Mouse (Mus musculus): ENCODE data around the gene Cpeb2.

The Cpeb2 gene

GRCm38 (mm10) chr5:43232480-43233315 is at the start of gene Cpeb2:
Cpeb2 (plus strand) TSS chr5:43233170.
- in situ Hi-C loops (cut with MboI; ENCODE audit: low sequenced_read_pairs), result no loop called here

- in situ Hi-C loops (cut with MboI; ENCODE audit: low sequenced_read_pairs), result no loop called here
These were observed 49.4 kb upstream of the Cpeb2 start for GRCm38 (mm10) chr5:43183556-43183955.

GRCm38 (mm10) chr5:43184834-43185233 is 48.1 kb upstream of the Cpeb2 start:
- in situ Hi-C loops (cut with MboI; ENCODE audit: low sequenced_read_pairs), result no loop called here

- in situ Hi-C loops (cut with MboI; ENCODE audit: low sequenced_read_pairs), result no loop called here
These were observed 47.5 kb upstream of the Cpeb2 start for GRCm38 (mm10) chr5:43185478-43185877.

DNA sequence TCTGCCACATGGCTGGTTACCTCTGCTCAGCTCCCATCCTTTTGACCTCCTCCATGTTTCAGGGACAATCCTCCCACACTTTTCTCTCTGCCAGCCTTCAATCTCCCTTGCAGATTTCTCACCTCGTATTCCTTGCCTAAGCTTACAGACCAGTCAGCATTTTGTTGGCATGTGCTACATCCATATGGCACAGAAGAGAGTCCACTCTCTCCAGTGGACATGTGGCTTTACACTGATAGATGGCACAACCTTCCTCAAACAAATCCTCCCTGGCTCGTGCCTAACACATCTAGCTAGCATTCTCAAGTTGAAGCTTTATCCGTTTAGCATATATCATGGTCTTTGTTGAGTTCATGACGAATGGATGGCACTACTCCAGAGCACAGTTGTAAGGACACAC is 32.3 kb upstream of the Cpeb2 start:
- in situ Hi-C loops (cut with MboI; ENCODE audit: low sequenced_read_pairs), result no loop called here

- in situ Hi-C loops (cut with MboI; ENCODE audit: low sequenced_read_pairs), result no loop called here
These were observed 26.4 kb upstream of the Cpeb2 start for GRCm38 (mm10) chr5:43206495-43207053.

DNA sequence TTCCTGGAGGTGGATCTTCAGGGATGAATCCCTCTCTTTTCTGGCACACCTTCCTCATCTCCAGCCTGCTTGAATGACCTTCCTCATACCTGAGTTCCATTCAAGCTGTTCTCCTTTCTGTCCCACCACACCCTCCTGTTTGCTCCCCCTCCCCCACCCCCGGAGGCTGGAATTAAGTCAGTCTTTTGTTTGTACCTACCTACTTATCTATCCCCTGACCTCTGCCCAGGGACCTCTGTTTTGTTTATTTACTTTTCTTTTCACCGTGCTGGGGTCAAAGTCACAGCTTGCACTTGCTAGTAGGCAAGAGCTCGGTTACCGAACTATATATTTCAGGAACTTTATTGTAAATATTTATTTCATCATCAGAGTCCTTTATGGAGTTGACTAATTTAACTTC is 15.5 kb upstream of the Cpeb2 start:
- in situ Hi-C loops (cut with MboI; ENCODE audit: low sequenced_read_pairs), result no loop called here

GRCm38 (mm10) chr5:43217987-43218846 is 14.8 kb upstream of the Cpeb2 start:
- in situ Hi-C loops (cut with MboI; ENCODE audit: low sequenced_read_pairs), result no loop called here

GRCm38 (mm10) chr5:43218847-43219132 is 14.2 kb upstream of the Cpeb2 start:
- in situ Hi-C loops (cut with MboI; ENCODE audit: low sequenced_read_pairs), result no loop called here

DNA sequence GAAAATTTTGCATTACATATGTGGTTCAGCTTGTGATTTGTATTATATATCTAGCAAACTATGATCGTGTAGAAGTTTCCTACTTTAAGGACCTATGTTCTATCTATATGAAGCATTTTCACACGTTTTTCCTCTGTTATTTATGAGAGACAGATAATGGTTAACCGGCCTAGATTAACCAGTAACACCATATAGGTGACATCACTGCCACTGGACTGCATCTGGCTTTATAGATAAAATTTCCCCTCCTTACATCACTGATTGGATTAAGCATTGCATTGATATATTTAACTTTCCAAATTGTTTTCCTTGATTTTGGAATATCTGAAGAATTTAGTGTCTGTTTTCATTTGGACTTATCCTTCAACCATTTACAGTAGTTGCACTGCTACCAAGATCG is 9.6 kb upstream of the Cpeb2 start:
- in situ Hi-C loops (cut with MboI; ENCODE audit: low sequenced_read_pairs), result no loop called here

- in situ Hi-C loops (cut with MboI; ENCODE audit: low sequenced_read_pairs), result no loop called here
These were observed 8.7 kb upstream of the Cpeb2 start for GRCm38 (mm10) chr5:43224245-43224644.

DNA sequence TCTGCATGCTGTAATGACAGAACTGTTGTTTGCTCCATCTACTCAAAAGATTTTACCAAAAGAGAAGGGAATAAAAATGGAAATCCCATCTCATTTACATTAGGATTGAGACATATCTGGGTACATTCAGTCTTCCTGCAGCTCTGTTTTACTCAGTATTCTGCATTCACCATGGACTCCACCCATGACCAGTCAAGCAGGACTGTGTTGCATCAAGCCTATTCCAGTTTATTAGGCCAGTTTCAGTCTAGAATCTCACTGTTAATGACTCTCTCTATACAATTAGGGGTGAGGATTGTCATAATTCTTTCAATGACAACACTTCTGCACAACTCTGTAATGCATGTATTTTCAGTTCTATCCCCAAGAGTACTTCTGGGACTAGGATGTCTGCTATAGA is 6.8 kb upstream of the Cpeb2 start:
- in situ Hi-C loops (cut with MboI; ENCODE audit: low sequenced_read_pairs), result no loop called here

- in situ Hi-C loops (cut with MboI; ENCODE audit: low sequenced_read_pairs), result no loop called here
These were observed 5.4 kb upstream of the Cpeb2 start for GRCm38 (mm10) chr5:43227607-43228006.

DNA sequence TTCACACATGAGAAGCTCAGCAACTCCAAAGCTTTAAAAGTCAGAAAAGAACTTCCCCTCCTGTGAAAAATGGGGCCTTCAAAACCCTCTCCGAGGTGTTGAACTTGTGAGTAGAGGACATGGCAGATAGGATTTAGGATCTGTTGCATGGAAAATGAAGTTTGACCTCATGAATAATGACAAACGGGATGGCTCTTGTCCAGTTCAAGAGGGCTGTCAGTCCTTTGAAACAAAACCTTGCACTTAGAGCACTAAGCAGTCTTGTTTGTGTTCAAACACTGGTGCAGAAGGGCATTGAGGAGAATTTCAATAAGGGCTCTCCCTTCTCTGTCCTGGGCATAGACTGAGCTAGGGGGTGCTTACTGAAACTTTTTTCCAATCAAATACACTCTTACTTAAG is 1.9 kb upstream of the Cpeb2 start:
- in situ Hi-C loops (cut with MboI; ENCODE audit: low sequenced_read_pairs), result no loop called here

- in situ Hi-C loops (cut with MboI; ENCODE audit: low sequenced_read_pairs), result no loop called here
These were observed 856 bp upstream of the Cpeb2 start for GRCm38 (mm10) chr5:43232149-43232479.

DNA sequence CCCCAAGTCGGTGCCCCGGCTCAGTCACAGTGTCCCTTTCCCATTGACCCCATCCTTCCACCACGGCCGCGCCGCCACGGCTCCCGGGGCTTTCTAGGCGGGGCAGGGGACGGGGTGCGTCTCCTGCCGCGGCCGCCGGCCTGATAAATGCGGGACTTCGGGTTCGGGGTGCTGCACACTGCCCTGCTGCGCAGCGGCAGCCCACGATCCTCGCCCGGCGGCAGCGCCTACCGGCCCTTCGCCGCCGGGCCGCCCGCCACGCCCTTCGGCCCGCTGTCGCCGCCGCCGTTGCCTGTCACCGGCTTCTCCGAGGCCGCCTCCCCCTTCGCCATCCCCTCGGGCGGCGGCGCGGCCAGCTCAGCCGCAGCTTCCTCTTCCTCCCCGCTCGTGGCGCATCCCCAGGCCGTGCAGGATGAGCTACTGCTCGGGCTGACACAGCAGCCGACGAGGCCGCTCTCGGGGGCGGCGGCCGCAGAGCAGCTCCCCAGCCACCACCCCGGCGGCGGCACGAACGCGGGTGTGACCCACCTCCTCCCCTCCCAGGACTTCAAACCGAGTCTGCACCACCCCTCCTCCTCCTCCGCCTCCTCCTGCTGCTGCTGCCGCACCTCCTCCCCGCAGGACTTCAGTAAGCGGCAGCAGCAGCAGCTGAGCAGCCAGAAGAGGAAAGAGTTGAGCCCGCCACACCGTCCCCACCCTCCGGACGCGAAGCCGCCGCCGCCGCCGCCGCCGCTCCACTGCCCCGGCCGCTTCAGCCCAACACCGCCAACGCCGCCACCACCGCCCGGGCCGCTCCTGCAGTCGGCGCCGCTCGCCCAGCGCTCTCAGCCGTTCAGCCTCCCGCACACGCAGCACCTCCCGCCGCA is 579 bp downstream of the Cpeb2 start:
- in situ Hi-C loops (cut with MboI; ENCODE audit: low sequenced_read_pairs), result no loop called here

DNA sequence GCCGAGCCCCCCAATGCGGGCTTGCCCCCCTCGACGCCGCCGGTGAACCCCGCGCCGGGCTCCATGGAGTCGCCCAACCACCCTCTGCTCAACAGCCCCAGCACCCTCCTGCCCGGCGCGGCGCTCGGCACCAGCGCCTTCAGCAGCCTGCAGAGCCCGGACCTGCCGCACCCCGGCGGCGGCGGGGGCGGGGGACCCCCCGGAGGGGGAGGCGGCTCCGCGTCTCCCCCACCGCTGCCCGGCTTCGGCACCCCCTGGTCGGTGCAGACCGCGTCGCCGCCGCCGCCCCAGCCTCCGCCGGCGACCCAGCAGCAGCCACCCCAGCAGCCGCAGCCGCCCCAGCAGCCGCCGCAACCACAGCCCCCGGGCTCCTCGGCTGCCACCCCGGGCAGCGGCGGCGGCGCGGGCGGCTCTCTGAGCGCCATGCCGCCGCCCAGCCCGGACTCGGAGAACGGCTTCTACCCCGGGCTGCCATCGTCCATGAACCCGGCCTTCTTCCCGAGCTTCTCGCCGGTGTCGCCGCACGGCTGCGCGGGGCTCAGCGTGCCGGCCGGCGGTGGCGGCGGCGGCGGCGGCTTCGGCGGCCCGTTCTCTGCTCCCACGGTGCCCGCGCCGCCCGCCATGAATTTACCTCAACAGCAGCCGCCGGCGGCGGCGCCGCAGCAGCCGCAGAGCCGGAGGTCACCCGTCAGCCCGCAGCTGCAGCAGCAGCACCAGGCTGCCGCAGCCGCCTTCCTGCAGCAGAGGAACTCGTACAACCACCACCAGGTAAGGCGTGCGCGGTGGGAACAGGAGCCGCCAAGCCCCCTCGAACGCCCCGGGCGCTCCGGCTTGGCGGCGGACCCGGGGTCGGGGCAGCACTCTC is 1.6 kb downstream of the Cpeb2 start:
- in situ Hi-C loops (cut with MboI; ENCODE audit: low sequenced_read_pairs), result no loop called here

GRCm38 (mm10) chr5:43235186-43235785 is 2.3 kb downstream of the Cpeb2 start:
- in situ Hi-C loops (cut with MboI; ENCODE audit: low sequenced_read_pairs), result no loop called here

DNA sequence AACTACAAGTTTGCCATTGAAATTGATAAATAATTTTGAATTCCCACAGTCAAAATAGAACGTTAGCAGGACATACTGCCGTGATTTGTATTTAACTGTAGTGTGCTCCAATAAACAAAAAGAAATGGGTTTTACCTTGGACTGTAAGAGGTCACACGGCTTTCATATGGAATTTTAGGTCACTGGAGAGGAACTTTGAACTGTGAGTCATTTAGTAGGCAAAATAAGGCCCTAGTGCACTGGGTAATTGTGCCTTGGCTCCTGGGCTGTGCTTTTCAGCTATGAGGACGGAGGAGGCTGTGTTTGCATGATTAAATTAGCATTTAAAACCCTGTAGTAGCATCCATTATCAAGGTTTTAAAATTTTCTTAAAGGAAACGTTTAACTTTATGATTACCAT is 3.0 kb downstream of the Cpeb2 start:
- in situ Hi-C loops (cut with MboI; ENCODE audit: low sequenced_read_pairs), result no loop called here

- in situ Hi-C loops (cut with MboI; ENCODE audit: low sequenced_read_pairs), result no loop called here
These were observed 3.5 kb downstream of the Cpeb2 start for GRCm38 (mm10) chr5:43236476-43236875.

All from CH12F3 (cell line).